Mouse (Mus musculus) activated CD4-positive, CD25-positive, alpha-beta regulatory T cell (primary cell): ENCODE data around the gene Pkd1l3. TPM values are rescaled to one million over a fixed set of nuclear protein-coding genes. Genes with fewer than 3 reads are reported as not detected.

Experiments used
- polyA plus RNA-seq, 2 experiments: library from polyadenylated mRNA; unstranded; fragments of 100-300 nt; shearing (Covaris generic); gene quantifications; one replicate each; pipeline ENCODE4 v1.2.1; 2017

The Pkd1l3 gene
- 1 to 10 TPM in 1 of 2 experiments, under 1 TPM in 1; 0.81 to 1.4 TPM for polyA plus RNA-seq

GRCm38 (mm10) chr8:109614243-109615210 is at the start of gene Pkd1l3:
Gene Pkd1l3 (plus strand): TSS chr8:109614517.

GRCm38 (mm10) chr8:109565498-109566333 is 48.6 kb upstream of the Pkd1l3 start, which contains the start of the genes Dhx38 and Txnl4b:
Gene Dhx38 (minus strand): TSS chr8:109565861.
Gene Txnl4b (plus strand): TSS chr8:109565892.

GRCm38 (mm10) chr8:109578900-109579301 is 35.4 kb upstream of the Pkd1l3 start, which contains the start of gene Hp:
Gene Hp (minus strand): TSS chr8:109579172.

GRCm38 (mm10) chr8:109608271-109609152 is 5.8 kb upstream of the Pkd1l3 start, which contains the start of gene Dhodh:
Gene Dhodh (minus strand): TSS chr8:109608673.

GRCm38 (mm10) chr8:109693146-109693900 is 79.0 kb downstream of the Pkd1l3 start, which contains the start of gene Ist1:
Gene Ist1 (minus strand): TSS chr8:109693260.

GRCm38 (mm10) chr8:109705320-109706075 is 91.2 kb downstream of the Pkd1l3 start, which contains the start of gene Zfp821:
Gene Zfp821 (plus strand): TSS chr8:109705546.

Other genes with a start within 250 kb of the Pkd1l3 start
- gene Pmfbp1, start 120.5 kb upstream of the Pkd1l3 start, polyA plus RNA-seq: under 1 TPM in 1 of 2 experiments, not detected in 1; 0.10 TPM
- gene Dhx38, start 48.7 kb upstream of the Pkd1l3 start, polyA plus RNA-seq: 10 to 100 TPM; 13.5 to 23.9 TPM
- 1 to 10 TPM; 4.3 to 5.0 TPM for gene Txnl4b, start 48.6 kb upstream of the Pkd1l3 start, polyA plus RNA-seq
- gene Hp, start 35.3 kb upstream of the Pkd1l3 start, polyA plus RNA-seq: under 1 TPM in 1 of 2 experiments, not detected in 1; 0.24 TPM
- 10 to 100 TPM; 22.5 to 33.6 TPM for gene Dhodh, start 5.8 kb upstream of the Pkd1l3 start, polyA plus RNA-seq
- 100 to 1,000 TPM; 110 to 140 TPM for gene Ist1, start 78.7 kb downstream of the Pkd1l3 start, polyA plus RNA-seq
- 10 to 100 TPM in 1 of 2 experiments, 1 to 10 TPM in 1; 9.9 to 11.4 TPM for gene Zfp821, start 91.0 kb downstream of the Pkd1l3 start, polyA plus RNA-seq
- 1 to 10 TPM; 2.5 to 2.6 TPM for gene Atxn1l, start 123.2 kb downstream of the Pkd1l3 start, polyA plus RNA-seq
- gene Ap1g1, start 164.0 kb downstream of the Pkd1l3 start, polyA plus RNA-seq: 10 to 100 TPM; 39.3 to 51.7 TPM